Mouse (Mus musculus): ENCODE data around the gene Prrg4. TPM values are rescaled to one million over a fixed set of nuclear protein-coding genes. Genes with fewer than 3 reads are reported as not detected.
"Not testable (repeated sequence)": the region's sequence is repeated elsewhere in the genome, so short reads cannot be mapped to it uniquely, and the experiment has no call there.

Prrg4 gene
- total RNA-seq (2017), result 1.7 and 3.0 TPM in 2 replicates

DNA sequence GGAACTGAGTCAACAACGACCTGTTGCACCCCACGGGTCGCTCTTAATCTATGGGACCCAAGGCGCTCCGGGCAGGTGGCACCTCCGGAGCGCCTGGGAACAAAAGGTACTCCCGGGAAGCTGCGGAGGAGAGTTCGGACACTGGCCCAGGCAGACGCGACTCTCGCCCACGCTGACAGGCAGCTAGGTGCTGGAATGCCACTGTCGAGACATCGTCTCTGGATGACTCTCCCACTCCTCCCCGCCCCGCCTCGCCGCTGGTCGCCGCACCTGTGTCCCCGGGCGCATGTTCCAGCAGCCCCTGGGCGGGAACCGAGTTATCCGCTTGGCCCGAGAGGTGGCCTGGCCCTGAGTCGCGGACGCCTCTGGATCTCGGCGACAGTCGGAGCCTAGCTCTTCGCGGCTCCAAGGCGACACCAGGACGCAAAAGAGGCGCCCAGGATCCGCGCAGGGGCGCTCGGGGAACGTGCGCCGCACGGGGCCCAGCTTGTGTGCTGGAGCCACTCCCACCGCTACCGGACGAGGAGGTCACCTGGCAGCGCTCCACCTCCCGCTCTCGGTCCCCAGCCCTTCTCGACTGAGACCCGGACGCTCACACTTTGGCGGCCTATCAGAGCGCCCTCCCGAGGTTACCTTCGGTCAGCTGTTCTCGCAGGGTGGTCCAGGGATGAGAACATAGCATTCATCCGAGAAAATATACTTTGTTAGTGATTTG, at the start of gene Prrg4:
Gene Prrg4, minus strand, starts transcription at position 601 of the 715 bp plus-strand sequence.
- ATAC-seq (ENCODE audit: extremely low read depth, insufficient number of reproducible peaks, low FRiP score, poor library complexity, severe bottlenecking), result peak; percentile 52

DNA sequence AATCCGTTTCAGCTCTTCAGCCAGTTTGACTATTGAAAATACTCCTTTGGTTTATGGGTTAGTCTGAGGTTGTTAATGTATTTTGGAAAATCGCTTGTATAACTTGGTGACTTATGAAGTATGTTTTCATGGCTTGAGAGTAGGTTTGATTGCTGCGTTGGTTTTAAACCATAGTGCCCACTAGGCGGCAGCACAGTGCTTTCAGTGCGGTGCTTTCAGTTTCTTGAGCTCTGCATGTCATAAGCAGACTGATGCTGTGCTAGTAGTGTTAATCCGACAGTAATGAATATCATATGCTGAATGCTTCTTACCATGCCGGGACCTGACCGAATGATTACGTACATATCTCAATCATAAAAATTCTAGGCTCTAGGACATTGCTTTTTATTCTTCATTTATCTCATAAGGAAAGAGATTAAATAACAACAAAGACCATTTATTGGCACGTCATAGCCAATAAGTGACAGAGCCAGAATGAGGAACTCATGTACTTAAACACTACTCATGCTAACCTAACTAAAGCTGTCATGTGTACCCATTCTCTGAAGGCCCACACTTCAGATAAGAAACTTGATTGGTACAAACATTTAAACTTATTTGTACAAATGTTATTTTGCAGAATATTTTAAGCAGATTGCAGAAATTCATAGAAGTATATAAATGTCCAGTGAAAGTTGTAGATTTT, 38.3 kb upstream of the Prrg4 start:
- ATAC-seq (ENCODE audit: extremely low read depth, insufficient number of reproducible peaks, low FRiP score, poor library complexity, severe bottlenecking), result peak; percentile 72; the same call in 1 of the 2 replicates

DNA sequence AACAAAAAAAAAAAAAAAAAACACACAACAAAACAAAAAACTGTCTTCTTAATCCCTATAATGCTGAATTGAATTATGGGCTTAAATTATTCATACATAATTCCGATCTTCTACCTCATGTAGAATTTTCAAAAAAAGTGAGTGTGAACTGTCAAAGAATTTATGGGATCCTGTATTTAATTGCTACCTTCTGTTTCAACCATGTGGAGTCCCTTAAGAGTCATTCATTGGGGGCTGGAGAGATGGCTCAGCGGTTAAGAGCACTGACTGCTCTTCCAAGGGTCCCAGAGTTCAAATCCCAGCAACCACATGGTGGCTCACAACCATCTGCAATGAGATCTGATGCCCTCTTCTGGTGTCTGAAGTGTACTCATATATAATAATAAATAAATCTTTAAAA, 37.7 kb upstream of the Prrg4 start:
- not testable (repeated sequence) for ATAC-seq (ENCODE audit: extremely low read depth, insufficient number of reproducible peaks, low FRiP score, poor library complexity, severe bottlenecking)

DNA sequence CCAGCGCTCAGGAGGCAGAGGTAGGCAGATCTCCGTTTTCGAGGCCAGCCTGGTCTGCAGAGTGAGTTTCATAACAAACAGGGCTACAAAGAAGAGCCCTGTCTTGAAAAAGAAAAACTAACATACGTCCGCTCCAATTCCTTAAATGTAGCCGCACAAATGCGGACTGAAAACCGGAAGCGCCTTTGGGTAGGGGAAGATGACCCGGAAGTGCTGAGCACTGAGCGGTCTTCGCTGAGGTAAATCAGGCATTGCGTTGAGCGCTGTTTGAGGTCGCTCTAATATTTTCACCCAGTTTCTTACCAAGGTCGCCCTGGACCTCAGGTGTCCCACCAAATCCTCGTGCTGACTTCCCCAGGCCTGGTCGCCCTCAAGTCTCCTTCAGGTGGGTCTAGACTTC, 36.4 kb upstream of the Prrg4 start:
- ATAC-seq (ENCODE audit: extremely low read depth, insufficient number of reproducible peaks, low FRiP score, poor library complexity, severe bottlenecking), result no peak

DNA sequence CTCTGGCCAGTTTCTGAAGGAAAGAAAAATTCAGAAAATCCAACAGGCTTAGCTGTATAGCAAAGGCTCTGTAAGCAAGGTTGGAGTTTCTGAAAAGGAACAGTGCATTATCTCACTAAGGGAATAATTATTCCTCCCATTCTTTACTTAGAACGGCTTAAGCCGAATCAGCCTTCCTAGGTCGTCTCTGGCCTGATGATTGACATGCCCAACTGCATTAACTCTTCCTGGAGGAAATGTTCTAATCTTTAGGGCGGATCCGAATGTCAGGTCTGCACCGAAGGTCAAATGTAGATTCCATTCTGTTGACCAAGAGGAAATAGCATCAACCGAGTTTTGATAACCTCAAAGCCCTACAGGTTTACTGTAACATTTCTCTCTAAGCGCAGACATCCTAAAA, 29.1 kb upstream of the Prrg4 start:
- ATAC-seq (ENCODE audit: extremely low read depth, insufficient number of reproducible peaks, low FRiP score, poor library complexity, severe bottlenecking), result no peak

DNA sequence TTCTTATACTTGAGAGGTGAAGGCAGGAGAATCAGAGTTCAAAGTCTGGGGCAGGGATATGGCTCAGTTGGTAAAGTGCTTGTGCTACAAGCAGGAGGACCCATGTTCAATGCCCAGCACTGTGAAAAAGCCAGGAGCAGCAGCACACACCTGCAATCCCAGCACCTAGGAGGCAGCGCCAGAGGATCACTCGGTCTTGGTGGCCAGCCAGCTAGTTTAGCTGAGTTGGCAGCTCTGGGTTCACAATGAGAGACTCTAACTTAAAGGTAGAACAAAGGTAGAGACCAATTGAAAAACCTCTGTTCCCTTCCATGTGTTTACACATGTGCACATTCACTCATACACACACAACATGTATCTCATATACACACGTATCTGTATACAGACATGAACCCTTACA, 19.4 kb upstream of the Prrg4 start:
- ATAC-seq (ENCODE audit: extremely low read depth, insufficient number of reproducible peaks, low FRiP score, poor library complexity, severe bottlenecking), result no peak

DNA sequence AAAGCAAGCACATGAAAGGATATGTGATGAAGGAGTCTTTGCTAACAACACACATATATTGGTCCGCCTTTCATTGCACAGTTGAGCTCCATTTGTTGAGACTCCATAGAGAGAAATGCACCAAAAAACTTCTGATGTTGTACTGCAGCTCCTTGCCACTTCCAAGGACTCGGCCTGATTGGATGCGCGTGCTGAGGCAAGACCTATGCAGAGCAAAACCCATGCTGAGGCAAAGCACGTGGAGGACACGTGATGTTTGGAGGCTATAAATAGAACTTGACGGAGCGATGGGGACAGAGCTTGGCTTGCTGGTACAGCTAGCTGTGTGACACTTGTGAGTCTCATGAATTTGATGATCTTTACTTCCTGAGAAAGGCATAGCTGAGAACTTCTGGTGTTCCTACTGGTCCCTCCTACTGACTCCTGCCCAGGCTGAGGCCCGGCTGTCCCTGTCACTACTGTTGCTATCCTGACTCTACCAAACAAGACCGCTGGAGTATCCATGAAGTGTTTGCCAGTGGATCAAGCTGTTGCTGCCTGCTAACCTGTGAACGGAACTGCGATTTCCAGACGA, 17.7 kb upstream of the Prrg4 start, which contains the start of gene Ccdc73:
Gene Ccdc73, plus strand, starts transcription at position 524 of the 574 bp plus-strand sequence.
- ATAC-seq (ENCODE audit: extremely low read depth, insufficient number of reproducible peaks, low FRiP score, poor library complexity, severe bottlenecking), result no peak

DNA sequence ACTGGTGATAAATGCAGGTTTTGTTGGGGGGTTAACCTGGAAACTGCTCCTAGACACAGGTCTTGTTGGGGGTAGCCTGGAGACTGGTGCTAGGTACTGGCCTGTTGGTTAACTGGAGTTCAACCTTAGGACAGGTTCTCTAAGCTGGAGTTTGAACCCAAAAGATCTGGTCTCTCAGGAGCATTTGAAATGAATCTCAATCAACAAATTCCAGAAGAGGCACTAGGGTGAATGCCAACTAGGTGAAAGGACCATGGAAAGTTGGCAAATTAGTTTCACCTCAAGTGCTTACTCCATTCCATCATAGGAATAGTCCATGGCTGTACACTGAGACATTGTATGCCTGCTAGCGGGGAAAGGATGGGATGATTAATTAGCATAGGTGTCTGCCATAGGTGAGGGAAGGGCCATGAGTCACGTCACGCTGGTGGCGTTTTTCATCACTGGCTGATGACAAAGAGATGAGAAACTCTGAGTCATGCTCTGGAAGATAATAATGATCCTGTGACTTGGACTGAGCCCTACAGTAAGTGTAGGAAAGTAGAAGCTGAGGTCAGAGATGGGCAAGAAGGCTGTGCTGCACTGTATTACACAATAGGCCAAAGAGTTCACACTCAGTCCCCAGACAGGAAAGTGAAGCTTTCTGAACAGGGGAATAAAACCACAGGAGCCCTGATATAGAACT, 14.6 kb upstream of the Prrg4 start:
- no peak for ATAC-seq (ENCODE audit: extremely low read depth, insufficient number of reproducible peaks, low FRiP score, poor library complexity, severe bottlenecking)

DNA sequence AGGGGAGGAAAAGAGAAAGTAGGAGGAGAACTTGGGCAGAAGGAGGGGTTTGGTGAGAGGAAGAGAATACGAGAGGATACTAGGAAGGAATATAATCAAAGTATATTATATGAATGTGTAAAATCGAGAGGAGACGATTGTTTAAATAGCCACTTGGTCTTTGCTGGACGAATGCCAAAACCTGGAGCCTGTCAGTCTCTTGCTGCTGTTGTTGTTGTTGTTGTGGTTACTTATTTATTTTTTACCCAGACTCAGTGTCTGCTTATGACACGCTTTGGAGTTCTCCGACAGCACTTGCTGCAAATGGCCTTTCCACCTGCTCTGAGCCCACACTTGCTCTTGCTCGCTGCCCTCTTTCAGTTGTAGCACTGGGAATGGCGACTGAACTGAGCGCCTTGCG, 10.8 kb upstream of the Prrg4 start:
- ATAC-seq (ENCODE audit: extremely low read depth, insufficient number of reproducible peaks, low FRiP score, poor library complexity, severe bottlenecking), result no peak

DNA sequence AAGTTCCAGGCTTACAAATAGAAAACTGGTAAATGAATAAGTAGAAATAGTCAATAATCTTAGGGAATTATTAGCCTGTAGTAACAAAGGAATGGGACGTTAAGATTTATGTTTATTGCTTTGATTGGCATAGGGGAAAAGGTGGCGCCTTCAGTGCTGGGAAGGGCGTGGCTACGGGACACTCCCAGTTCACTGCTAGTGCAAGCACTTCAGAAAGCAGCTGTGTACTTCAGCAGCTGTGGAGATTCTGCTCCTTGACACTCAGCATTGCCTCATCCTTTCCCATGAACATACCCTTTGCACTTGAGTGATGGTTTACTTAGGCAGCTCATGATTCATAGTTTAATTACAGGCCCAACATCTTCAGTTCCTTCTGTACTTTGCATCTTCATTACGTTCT, 9.4 kb upstream of the Prrg4 start:
- no peak for ATAC-seq (ENCODE audit: extremely low read depth, insufficient number of reproducible peaks, low FRiP score, poor library complexity, severe bottlenecking)

DNA sequence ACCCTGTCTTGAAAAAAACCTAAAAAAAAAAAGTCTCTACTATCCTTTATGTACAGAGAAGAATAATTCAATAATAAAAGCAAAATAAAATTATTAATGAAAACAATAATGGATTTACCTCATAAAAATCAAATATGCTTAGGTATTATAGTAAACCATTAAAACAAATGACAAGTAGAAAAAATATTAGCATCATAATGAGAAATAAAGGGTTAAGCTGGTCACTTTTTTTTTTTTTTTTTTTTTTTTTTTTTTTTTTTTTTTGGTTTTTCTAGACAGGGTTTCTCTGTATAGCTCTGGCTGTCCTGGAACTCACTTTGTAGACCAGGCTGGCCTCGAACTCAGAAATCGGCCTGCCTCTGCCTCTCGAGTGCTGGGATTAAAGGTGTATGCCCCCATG, 8.4 kb upstream of the Prrg4 start:
- not testable (repeated sequence) for ATAC-seq (ENCODE audit: extremely low read depth, insufficient number of reproducible peaks, low FRiP score, poor library complexity, severe bottlenecking)

DNA sequence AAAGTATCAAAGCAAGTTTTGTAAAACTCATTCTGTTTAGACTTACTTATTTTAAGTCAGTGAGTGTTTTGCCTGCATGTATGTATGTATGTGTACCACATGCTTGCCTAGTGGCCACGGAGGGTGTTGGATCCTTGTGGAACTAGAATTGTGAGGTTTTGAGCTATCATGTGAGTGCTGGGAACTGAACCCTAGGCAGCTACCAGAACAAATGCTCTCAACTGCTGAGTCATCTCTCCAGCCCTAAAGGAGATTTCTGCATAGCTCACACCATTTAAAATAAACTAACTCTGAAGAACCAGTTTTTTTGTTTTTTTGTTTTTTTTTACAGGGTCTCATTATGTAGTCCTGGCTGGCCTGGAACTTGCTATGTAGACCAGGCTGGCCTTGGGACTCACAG, 6.5 kb upstream of the Prrg4 start:
- ATAC-seq (ENCODE audit: extremely low read depth, insufficient number of reproducible peaks, low FRiP score, poor library complexity, severe bottlenecking), result no peak

DNA sequence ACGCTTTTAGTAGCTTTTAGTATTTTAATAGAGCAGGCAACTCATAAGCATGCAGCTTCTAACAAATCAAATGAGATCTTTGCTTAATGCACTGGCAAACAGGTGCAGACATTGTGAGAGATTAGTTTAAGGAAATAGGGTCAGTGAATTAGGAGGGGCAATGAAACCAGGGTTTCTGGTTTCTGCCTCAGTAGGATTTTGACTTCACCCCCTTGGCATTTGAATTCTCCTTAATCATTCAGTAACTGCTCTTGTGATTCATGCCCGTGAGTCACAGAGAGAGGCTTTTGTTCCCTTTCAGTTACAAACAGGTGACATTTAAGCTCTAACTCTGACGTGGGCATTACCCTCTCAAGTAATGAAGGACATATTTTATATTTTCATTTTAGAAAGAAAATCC, 6.1 kb upstream of the Prrg4 start:
- no peak for ATAC-seq (ENCODE audit: extremely low read depth, insufficient number of reproducible peaks, low FRiP score, poor library complexity, severe bottlenecking)

DNA sequence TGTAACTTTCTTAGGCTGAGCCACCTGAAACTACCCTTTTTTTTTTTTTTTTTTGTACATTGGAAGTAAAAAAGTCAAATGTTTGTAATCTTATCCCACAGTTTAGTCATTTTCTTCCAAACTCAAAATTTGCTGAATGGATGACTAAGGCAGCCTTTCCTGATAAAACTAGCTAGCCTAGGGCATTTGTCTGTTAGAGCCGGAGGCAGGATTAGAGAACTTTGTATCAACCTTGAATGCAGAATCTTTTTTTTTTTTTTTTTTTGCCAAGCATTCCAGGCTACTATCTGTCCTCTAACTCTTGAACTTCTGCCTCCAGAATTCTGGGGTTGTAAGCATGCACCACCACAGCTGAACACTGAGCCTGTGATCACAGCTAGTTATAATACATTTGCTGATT, 5.2 kb upstream of the Prrg4 start:
- no peak for ATAC-seq (ENCODE audit: extremely low read depth, insufficient number of reproducible peaks, low FRiP score, poor library complexity, severe bottlenecking)

DNA sequence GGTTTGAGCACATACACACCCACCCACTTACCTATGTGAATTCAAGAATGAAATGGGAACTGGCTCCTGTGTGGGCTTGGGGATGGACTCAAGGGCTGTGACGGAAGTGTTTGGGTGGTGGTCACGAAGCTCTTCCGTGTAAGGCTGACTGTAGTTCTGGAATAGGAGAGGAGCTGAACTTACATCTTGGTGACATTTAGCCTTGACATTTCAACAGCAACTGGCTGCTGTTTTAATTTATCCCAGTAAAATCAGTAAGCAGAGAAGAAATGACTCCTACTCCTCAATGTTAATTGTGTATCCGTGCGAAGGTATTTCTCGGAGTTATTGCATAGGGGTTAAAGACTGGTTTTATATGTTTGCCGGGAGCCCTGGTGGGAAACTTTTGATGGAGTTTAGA, 2.9 kb upstream of the Prrg4 start:
- no peak for ATAC-seq (ENCODE audit: extremely low read depth, insufficient number of reproducible peaks, low FRiP score, poor library complexity, severe bottlenecking)

DNA sequence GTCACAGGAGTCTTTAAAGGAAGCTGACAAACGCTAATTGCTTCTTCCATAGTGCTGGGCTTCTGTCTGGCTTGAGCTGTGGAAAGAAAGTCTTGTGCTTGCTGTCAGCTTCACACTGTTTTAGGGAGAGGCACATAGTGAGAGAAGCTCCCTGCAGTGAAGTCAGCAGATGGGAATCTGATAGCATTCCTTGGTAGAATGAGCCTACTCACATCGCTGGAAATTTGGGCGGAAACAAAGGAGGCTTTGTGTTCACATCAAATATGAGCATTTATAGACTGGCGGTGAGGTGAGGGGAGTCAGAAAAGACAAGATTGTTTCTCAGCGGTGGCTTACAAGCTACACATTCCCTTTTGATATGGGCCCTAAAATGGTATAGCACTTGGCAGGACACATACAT, 2.0 kb upstream of the Prrg4 start:
- ATAC-seq (ENCODE audit: extremely low read depth, insufficient number of reproducible peaks, low FRiP score, poor library complexity, severe bottlenecking), result no peak

DNA sequence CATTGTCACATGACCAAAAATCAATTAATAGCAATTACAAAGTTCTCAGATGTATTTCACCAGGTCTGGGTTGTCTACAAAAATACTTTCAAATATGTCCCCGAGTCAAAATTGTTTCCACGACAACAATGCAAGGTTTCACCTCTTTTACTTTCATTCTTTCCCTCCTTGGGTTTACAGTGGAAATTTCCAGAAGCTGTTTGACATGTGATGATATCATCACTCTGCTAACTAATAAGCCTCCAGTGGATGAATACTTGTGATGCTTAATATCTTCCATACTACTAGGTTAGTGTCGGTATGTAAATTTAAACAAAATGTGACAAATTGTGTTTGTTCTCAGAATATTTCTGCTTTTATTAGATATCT, 299 bp upstream of the Prrg4 start:
- no peak for ATAC-seq (ENCODE audit: extremely low read depth, insufficient number of reproducible peaks, low FRiP score, poor library complexity, severe bottlenecking)

DNA sequence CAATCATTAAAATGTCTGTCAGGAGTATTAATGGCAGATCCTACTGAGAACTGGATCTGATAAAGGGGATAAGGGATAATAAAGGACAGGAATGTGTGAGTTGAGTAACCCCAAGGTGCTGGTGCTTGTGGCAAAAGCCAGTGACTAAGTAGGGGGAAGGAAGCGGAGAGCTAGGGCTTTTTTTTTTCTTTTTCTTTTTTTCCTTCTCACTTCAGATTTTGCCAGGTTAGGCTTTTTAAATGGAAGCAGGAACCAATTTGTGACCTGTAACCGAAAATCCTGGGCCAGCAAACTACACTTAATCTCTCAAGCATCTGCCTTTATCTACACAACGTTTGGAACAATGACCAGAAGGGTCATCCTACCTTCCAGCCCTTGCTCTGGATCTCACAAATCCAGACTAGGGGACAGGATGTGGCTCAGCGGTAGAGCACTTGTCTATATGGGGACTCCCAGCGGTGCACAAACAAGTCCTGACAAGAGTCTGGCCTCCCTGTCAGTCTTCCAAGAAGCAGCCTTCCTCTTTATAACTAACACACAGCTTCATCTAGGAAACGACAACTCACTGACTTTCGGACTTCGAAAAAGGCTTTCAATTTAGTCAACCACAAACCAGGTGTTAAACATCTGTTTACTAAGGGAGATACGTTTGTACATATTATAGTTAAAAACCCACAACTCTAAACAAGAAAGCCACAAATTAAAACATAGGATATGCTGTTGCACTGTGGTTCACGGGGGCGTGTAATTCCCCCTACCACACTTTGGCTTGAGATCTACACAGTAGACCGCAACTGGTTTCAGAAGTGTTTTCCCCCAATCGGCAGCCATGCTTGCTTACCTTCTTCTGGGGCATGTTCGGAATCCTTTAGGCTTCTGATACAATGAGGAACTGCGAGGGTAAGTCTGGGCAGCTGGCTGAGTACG, 1.2 kb downstream of the Prrg4 start:
- no peak for ATAC-seq (ENCODE audit: extremely low read depth, insufficient number of reproducible peaks, low FRiP score, poor library complexity, severe bottlenecking)

DNA sequence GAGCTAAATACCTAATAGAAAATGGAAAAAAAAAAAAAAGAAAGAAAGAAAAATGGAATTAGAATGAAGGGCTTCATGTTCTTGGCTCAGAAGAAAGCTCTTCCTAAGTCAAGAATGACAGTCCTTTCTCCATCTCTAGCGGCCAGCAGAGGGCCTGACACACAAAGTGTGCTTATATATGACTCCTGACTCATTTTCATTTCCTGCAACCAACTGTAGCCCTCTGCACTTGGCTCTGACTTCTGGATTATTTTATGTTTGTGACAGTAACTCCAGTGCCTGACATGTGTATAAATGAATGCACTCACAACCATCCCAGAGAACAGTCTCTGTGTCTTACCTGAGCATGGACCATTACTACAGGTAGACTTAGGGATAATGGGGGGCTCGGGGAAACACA, 2.0 kb downstream of the Prrg4 start:
- ATAC-seq (ENCODE audit: extremely low read depth, insufficient number of reproducible peaks, low FRiP score, poor library complexity, severe bottlenecking), result peak; percentile 67; the same call in 1 of the 2 replicates
